Mouse (Mus musculus): Measurements from ENCODE around the gene Ugt2b36.

DNA sequence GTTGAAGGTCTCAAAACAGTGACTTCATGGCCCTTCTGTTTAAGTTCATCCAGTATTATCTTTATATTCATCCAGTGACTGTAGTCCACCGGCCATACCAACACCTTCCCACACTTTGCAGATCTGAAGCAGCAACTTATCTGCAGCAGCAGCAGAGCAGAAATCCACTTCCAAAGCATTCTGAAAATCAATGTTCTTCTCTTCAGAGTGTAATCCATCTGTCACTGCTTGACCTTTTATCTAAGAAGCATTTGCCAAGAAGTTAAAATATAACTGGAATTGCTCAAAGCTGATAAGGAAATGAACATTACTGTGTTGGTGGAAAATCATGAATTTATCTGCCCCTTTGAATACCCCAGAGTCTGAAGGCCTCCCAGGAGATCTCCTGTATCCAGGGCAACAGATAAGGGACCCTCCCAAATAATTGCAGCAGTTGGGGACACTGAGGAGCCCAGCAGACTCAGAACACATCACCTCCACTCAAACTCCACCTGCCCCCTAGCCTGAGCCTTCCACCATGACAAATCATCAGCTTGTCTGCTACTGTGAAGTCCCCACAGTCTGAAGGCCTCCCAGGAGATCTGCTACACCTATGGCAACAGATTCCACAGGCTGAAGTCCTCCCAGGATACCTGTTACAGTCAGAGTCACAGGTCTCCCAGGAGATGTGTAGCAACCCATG is at the start of gene Ugt2b36:
- no peak for TF ChIP-seq POLR2A (IDR thresholded peaks at IDR 0.05; ENCODE audit: low read depth, low read length)
- no peak for TF ChIP-seq CTCF (IDR thresholded peaks at IDR 0.05; ENCODE audit: borderline replicate concordance, insufficient read depth, low read length)
